In the genomic region with DNA sequence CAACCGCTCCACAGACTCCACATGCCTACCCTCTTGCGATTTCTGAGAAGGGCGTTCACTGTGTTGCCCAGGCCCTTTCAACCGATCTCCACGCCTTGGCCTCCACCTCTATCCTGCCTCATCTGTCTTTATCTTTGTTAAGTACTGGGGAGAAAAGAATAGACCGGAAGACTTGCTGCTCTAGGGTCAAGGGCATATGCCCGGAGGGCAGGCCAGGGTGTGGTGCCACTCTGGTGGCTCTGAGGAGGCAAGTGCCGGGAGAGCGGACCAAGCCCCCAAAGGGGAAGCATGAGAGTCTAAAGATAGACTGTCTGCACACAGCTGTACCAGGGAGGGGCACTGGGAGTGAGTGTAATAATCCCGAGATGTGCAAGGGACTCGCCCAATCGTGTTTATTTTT, we compare ENCODE assay signal across 12 mouse cellular contexts. TPM values are rescaled to one million over a fixed set of nuclear protein-coding genes. Genes with fewer than 3 reads are reported as not detected.
DNase-seq lines count a peak whose midpoint lies in the region; ATAC-seq and TF ChIP-seq lines count a peak whose summit lies in the region.
"Had no signal": no experiment of that assay in that cellular context is flagged by ENCODE, and none has a peak within 500 bp of the region (broad histone marks: within the 10 kb centered on the region; RNA-seq: fewer than 3 reads in every experiment).

No protein-coding gene starts in this region.

- 56% methylated on average over 12 of the region's 12 CpGs for WGBS in lung, embryonic 14.5 days
- 42% methylated on average over 12 of the region's 12 CpGs for WGBS in lung, adult 2 months
- 26% methylated on average over 12 of the region's 12 CpGs for WGBS in heart, embryonic 13.5 days
- 34% methylated on average over 12 of the region's 12 CpGs for WGBS in liver, embryonic 16.5 days (ENCODE audit: insufficient replicate concordance)

- H3K4me1 ChIP-seq in lung, embryonic 14.5 days (ENCODE audit: insufficient read depth): peaks cover 16% of the 10 kb centered on the region
- peaks cover 14% of the 10 kb centered on the region for H3K4me1 ChIP-seq in lung, adult 2 months (ENCODE audit: control insufficient read depth, insufficient read depth, low read length)
- peaks cover 21% of the 10 kb centered on the region for H3K4me1 ChIP-seq in heart, embryonic 13.5 days
- H3K4me1 ChIP-seq in liver, embryonic 16.5 days (ENCODE audit: control insufficient read depth, low read depth, low read length): peaks cover 5% of the 10 kb centered on the region

- H3K4me2 ChIP-seq in lung, embryonic 14.5 days: no peak overlapping the region
- H3K4me2 ChIP-seq in heart, embryonic 13.5 days: peak overlapping the region; percentile 41
- no peak overlapping the region for H3K4me2 ChIP-seq in liver, embryonic 16.5 days (ENCODE audit: low read depth, low read length)
- H3K4me2 ChIP-seq: neural tube, embryonic 15.5 days had no signal

- ATAC-seq in lung, embryonic 14.5 days (ENCODE audit: insufficient read depth): peak; percentile 26; the same call in 1 of the 2 replicates
- no peak; the same call in 1 of the 2 replicates for ATAC-seq in heart, embryonic 13.5 days (ENCODE audit: extremely low read depth, insufficient number of reproducible peaks, low FRiP score, low TSS enrichment)
- peak; percentile 41; the same call in 1 of the 2 replicates for ATAC-seq in liver, embryonic 16.5 days (ENCODE audit: low read depth)
- ATAC-seq: forebrain, embryonic 14.5 days; hindbrain, embryonic 16.5 days had no signal

- H3K9me3 ChIP-seq in lung, embryonic 14.5 days (ENCODE audit: low read depth, low read length): no peaks in the 10 kb centered on the region
- no peaks in the 10 kb centered on the region for H3K9me3 ChIP-seq in heart, embryonic 13.5 days
- H3K9me3 ChIP-seq in liver, embryonic 16.5 days (replicated peaks; ENCODE audit: control insufficient read depth, low read length): no peaks in the 10 kb centered on the region
- H3K9me3 ChIP-seq: megakaryocyte, embryonic 14.5 days; neural tube, embryonic 15.5 days had no signal

- TF ChIP-seq CTCF in lung, embryonic 14.5 days (IDR thresholded peaks at IDR 0.05; ENCODE audit: low read depth): no peak
- no peak for TF ChIP-seq CTCF in lung, adult 2 months (IDR thresholded peaks at IDR 0.05; ENCODE audit: insufficient read depth, low read length)

- no peak overlapping the region for H3K4me3 ChIP-seq in lung, embryonic 14.5 days (ENCODE audit: low read depth, low read length)
- no peak overlapping the region for H3K4me3 ChIP-seq in lung, adult 2 months (replicated peaks; ENCODE audit: extremely low read depth, low read depth, low read length)
- no peak overlapping the region for H3K4me3 ChIP-seq in heart, embryonic 13.5 days
- no peak overlapping the region for H3K4me3 ChIP-seq in liver, embryonic 16.5 days (ENCODE audit: low read depth, low read length)
- H3K4me3 ChIP-seq: megakaryocyte, embryonic 14.5 days; neural tube, embryonic 15.5 days had no signal

- no peaks in the 10 kb centered on the region for H3K36me3 ChIP-seq in lung, embryonic 14.5 days (ENCODE audit: insufficient read depth)
- H3K36me3 ChIP-seq in heart, embryonic 13.5 days: no peaks in the 10 kb centered on the region
- no peaks in the 10 kb centered on the region for H3K36me3 ChIP-seq in liver, embryonic 16.5 days (ENCODE audit: control insufficient read depth, insufficient read depth)
- H3K36me3 ChIP-seq: neural tube, embryonic 15.5 days had no signal

- H3K27me3 ChIP-seq in lung, embryonic 14.5 days (ENCODE audit: insufficient read depth, low read length): no peaks in the 10 kb centered on the region
- H3K27me3 ChIP-seq in heart, embryonic 13.5 days (replicated peaks): no peaks in the 10 kb centered on the region
- H3K27me3 ChIP-seq in liver, embryonic 16.5 days (ENCODE audit: control insufficient read depth, insufficient read depth, low read depth, low read length): no peaks in the 10 kb centered on the region
- H3K27me3 ChIP-seq: neural tube, embryonic 15.5 days had no signal

- H3K9ac ChIP-seq in lung, embryonic 14.5 days: no peak overlapping the region
- peak overlapping the region; percentile 38 for H3K9ac ChIP-seq in heart, embryonic 13.5 days
- H3K9ac ChIP-seq in liver, embryonic 16.5 days (ENCODE audit: low read depth, low read length): no peak overlapping the region
- H3K9ac ChIP-seq: neural tube, embryonic 15.5 days had no signal

- no peak for TF ChIP-seq POLR2A in lung, adult 2 months (IDR thresholded peaks at IDR 0.05; ENCODE audit: borderline replicate concordance, extremely low read depth, low read depth, low read length)

- no peak for DNase-seq in lung, embryonic 14.5 days
- DNase-seq in lung, adult 2 months: no peak
- peak; percentile 25 for DNase-seq in c-Kit-positive CD71-positive TER-119-negative erythroid progenitor cells, embryonic 14.5 days (ENCODE audit: low read depth)
- DNase-seq in right cerebral cortex, postnatal 25 days: no peak
- no peak for DNase-seq in left cerebral cortex, adult 11 months (ENCODE audit: low spot score)
- DNase-seq in frontal cortex, adult 2 months (ENCODE audit: extremely low spot score in 1 of 2, low spot score in 1 of 2): no peak

- H3K27ac ChIP-seq in lung, embryonic 14.5 days (ENCODE audit: low read depth): no peak overlapping the region
- peak overlapping the region; percentile 32; the same call in 1 of the 2 replicates for H3K27ac ChIP-seq in heart, embryonic 13.5 days (replicated peaks)
- H3K27ac ChIP-seq in liver, embryonic 16.5 days (ENCODE audit: low read length): no peak overlapping the region
- H3K27ac ChIP-seq: neural tube, embryonic 15.5 days had no signal

RNA-seq across cellular contexts. Expression of a gene that starts 40.7 kb away (rescaled TPM):
- 54.9 and 57.3 TPM in 2 replicates for polyA plus RNA-seq in lung, embryonic 14.5 days (2014; fragmentation: Nextera tagmentation; extraction: Ambion mirVana)
- 3.2 and 3.7 TPM in 2 replicates for polyA plus RNA-seq in lung, adult 2 months (2012; rRNA removed)
- 28.6 and 30.0 TPM in 2 replicates for polyA plus RNA-seq in heart, embryonic 13.5 days (2015; fragmentation: Nextera tagmentation; extraction: Ambion mirVana)
- polyA plus RNA-seq in liver, embryonic 16.5 days (2015; fragmentation: Nextera tagmentation; extraction: Ambion mirVana): 30.3 and 30.8 TPM in 2 replicates
- polyA plus RNA-seq in frontal cortex, adult 2 months (2012; rRNA removed): 10.5 and 12.4 TPM in 2 replicates
